Comparison of ENCODE assay signal across 1 mouse cellular context in genomic region chr1:65179634-65180249, GRCm38 (mm10).
TF ChIP-seq lines count a peak whose summit lies in the region.

No protein-coding gene starts in this region.

TF ChIP-seq in MEL, 35 proteins besides CTCF, POLR2A, EP300 and RAD21 (continued from another document):
- TF ChIP-seq MAZ (IDR thresholded peaks at IDR 0.05; ENCODE audit: low read depth, low read length) (no peak), ETS1 (IDR thresholded peaks at IDR 0.05; ENCODE audit: low read depth, low read length) (peak; percentile 78), MEF2A (IDR thresholded peaks at IDR 0.05; ENCODE audit: extremely low read depth, insufficient replicate concordance, low read depth, low read length, poor library complexity, severe bottlenecking) (no peak), ZKSCAN1 (IDR thresholded peaks at IDR 0.05; ENCODE audit: low read depth, low read length) (no peak), CHD2 (IDR thresholded peaks at IDR 0.05; ENCODE audit: low read length) (no peak), BHLHE40 (IDR thresholded peaks at IDR 0.05; ENCODE audit: borderline replicate concordance, low read depth, low read length) (no peak), MAFK (IDR thresholded peaks at IDR 0.05; ENCODE audit: borderline replicate concordance, low read depth, low read length) (no peak), JUND (IDR thresholded peaks at IDR 0.05; ENCODE audit: low read depth, low read length) (no peak), NRF1 (IDR thresholded peaks at IDR 0.05; ENCODE audit: insufficient read depth, low read depth, low read length, poor library complexity, severe bottlenecking) (no peak)
